Mouse (Mus musculus): ENCODE data around the gene Angel2.

DNA sequence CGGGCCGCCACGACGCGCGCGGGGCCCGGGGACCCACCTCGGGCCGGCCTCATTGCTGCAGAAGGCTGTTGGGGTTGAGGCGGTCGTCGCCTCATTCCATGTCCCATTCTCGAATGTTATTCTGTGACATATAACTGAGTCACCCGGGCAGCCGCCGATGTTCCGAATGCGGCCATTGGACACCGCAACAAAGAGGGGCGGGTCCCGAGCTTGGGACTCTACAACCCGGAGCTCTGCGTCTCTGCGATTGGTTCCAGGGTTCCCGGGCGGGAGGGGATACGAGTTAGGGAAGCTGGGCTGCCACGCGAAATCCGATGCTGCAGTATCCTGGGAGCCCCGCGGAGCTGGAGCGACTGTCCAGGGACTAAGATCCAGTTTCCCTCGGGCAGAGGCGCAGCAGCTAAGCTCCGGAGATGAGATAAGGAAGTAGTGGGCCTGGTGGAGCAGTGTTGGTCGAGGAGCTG lies 54.2 kb downstream of the Angel2 start, which contains the start of gene Vash2:
- TF ChIP-seq GATA1 (IDR thresholded peaks at IDR 0.05; ENCODE audit: low read length), result no peak
- TF ChIP-seq TAL1 (IDR thresholded peaks at IDR 0.05; ENCODE audit: low read length), result no peak

Data from erythroblast, embryonic 14.5 days (primary cell).